Mouse (Mus musculus): ENCODE measurements around the gene Lce6a. TPM values are rescaled to one million over a fixed set of nuclear protein-coding genes. Genes with fewer than 3 reads are reported as not detected.

Gene Lce6a
- polyA plus RNA-seq, 1 experiment: not detected

DNA sequence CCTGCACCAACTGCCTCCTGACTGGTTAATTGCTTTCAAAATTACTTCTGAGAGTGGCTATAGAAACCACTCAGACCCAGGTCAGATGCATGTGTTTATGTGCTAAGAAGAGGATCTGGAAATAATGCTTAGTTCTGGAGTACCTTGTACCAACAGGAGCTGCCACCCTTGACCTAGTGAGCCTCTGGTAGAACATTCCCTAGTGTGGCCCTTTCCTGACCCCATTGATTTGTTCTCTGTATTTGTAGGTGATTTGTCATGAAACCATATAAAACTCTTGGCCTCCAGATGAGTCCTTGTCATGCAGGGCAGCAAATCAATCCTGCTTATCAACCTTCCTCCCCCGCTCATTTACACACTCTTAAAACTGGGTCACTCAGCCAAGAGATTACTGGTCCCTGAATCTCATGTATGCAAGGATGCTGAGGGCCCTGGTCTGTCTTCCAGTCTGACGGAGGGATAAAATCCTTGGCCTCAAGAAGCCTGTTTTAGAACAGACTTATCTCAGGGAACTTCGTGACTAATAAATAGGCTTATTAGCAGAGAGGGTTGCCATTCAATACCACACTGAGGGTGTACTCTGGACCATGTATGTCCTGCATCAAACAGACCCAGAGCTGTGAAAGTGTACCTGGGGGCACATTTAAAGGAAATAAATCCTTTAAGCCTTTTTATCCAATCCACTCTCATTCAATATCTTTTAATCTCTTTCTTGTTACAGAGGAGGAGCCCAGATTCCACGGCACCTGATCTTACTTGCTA lies 42.6 kb downstream of the Lce6a start:
- WGBS: 75% methylated on average over 4 of the region's 4 CpGs
- H3K27ac ChIP-seq (ENCODE audit: insufficient read depth, low read depth, low read length): no peak overlapping the region

DNA sequence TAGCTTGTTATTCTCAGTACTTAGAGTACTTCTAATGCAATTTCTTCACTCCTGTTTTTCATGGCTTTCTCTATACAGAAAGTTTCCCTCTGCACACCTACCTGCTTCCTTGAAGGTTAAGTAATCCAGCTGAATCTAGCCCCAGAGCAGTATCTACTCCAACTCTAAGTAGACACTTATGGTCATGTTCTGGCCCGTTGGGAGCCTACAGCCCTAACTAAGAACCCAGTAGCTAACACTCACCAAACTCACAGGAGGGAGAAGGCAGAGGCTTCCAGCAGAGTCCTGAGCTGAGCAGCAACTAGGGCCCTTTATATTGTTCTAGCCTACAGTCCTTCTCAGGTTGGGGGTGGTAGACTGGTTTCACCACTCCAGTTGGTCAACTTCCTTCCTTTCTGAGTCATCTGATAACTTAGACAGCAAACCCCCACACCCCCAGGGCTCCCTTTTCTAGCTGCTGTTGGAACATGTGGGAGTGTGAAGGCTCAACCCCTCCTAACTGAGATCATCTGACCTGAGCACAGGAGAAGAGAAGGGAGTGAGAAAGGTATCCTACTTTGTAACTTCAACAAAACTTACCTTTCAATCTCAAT lies 47.9 kb downstream of the Lce6a start, which contains the start of gene Ivl:
Gene Ivl, minus strand, starts transcription at position 287 of the 593 bp plus-strand sequence.
- Histone ChIP-seq H3K4me3 (ENCODE audit: insufficient read depth, low read depth, low read length) (no peak within 1 kb of the TSS), H3K27ac (ENCODE audit: insufficient read depth, low read depth, low read length) (no peak within 1 kb of the TSS), H3K4me1 (ENCODE audit: control insufficient read depth, insufficient read depth, low read length) (no peaks in the 10 kb centered on the region)
- TF ChIP-seq POLR2A (IDR thresholded peaks at IDR 0.05; ENCODE audit: insufficient read depth, low read depth, low read length): no peak
- TF ChIP-seq CTCF (IDR thresholded peaks at IDR 0.05; ENCODE audit: insufficient read depth, low read depth, low read length): no peak
- 96% methylated on average over 1 of the region's 1 CpGs for WGBS

More for the DNA sequence above, 42.6 kb downstream of the Lce6a start:
- Histone ChIP-seq H3K4me3 (ENCODE audit: insufficient read depth, low read depth, low read length) (no peak overlapping the region), H3K4me1 (ENCODE audit: control insufficient read depth, insufficient read depth, low read length) (no peaks in the 10 kb centered on the region)
- no peak for TF ChIP-seq POLR2A (IDR thresholded peaks at IDR 0.05; ENCODE audit: insufficient read depth, low read depth, low read length)
- TF ChIP-seq CTCF (IDR thresholded peaks at IDR 0.05; ENCODE audit: insufficient read depth, low read depth, low read length): no peak

DNA sequence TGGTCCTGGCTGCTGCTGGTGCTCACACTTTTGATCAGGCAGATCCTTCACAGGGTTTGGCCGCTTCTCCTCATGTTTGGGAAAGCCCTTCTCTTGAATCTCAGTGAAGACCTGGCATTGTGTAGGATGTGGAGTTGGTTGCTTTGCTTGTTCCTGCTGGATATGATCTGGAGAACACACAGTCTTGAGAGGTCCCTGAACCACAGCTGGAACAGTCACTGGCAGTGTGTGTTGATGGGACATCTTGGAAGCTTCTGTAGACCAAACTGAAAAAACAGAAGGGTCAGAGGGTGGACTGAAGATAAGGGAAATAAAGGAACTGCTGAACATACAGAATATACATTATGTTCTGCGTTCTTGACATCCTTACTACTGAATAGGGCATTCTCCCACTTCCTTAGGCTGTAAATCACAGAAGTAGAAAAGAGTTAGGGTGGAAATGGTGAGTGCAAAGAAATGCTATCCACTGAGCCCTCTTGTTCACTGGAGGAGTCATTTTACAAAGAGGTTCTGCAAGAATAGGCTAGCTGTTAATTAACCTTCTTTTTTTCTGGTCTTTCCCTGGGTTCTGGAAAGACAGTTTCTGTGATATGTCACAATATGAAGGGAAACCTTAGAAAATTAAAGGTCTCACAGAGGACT lies 48.8 kb downstream of the Lce6a start:
- 59% methylated on average over 2 of the region's 2 CpGs for WGBS
- TF ChIP-seq POLR2A (IDR thresholded peaks at IDR 0.05; ENCODE audit: insufficient read depth, low read depth, low read length) (no peak), CTCF (IDR thresholded peaks at IDR 0.05; ENCODE audit: insufficient read depth, low read depth, low read length) (no peak)
- Histone ChIP-seq H3K4me3 (ENCODE audit: insufficient read depth, low read depth, low read length) (no peak overlapping the region), H3K4me1 (ENCODE audit: control insufficient read depth, insufficient read depth, low read length) (no peaks in the 10 kb centered on the region), H3K27ac (ENCODE audit: insufficient read depth, low read depth, low read length) (no peak overlapping the region)

Other genes starting within 250 kb of the Lce6a start
- gene Sprr2h, start 236.0 kb downstream of the Lce6a start, polyA plus RNA-seq (2012; ENCODE audit: insufficient read depth, insufficient read length, low replicate concordance, missing spikeins): not detected in 2 replicates
- gene Sprr2i, start 213.7 kb downstream of the Lce6a start, polyA plus RNA-seq (2012; ENCODE audit: insufficient read depth, insufficient read length, low replicate concordance, missing spikeins): not detected in 2 replicates
- not detected in 2 replicates for gene Sprr2j-ps, start 203.6 kb downstream of the Lce6a start, polyA plus RNA-seq (2012; ENCODE audit: insufficient read depth, insufficient read length, low replicate concordance, missing spikeins)
- not detected in 2 replicates for gene Gm9774, start 192.2 kb downstream of the Lce6a start, polyA plus RNA-seq (2012; ENCODE audit: insufficient read depth, insufficient read length, low replicate concordance, missing spikeins)
- gene Sprr2k, start 189.1 kb downstream of the Lce6a start, polyA plus RNA-seq (2012; ENCODE audit: insufficient read depth, insufficient read length, low replicate concordance, missing spikeins): not detected in 2 replicates
- gene Sprr1b, start 182.9 kb downstream of the Lce6a start, polyA plus RNA-seq (2012; ENCODE audit: insufficient read depth, insufficient read length, low replicate concordance, missing spikeins): not detected in 2 replicates
- gene Sprr3, start 162.9 kb downstream of the Lce6a start, polyA plus RNA-seq (2012; ENCODE audit: insufficient read depth, insufficient read length, low replicate concordance, missing spikeins): not detected in 2 replicates
- gene Sprr1a, start 135.8 kb downstream of the Lce6a start, polyA plus RNA-seq (2012; ENCODE audit: insufficient read depth, insufficient read length, low replicate concordance, missing spikeins): not detected in 2 replicates
- gene Sprr4, start 121.2 kb downstream of the Lce6a start, polyA plus RNA-seq (2012; ENCODE audit: insufficient read depth, insufficient read length, low replicate concordance, missing spikeins): not detected in 2 replicates
- not detected in 2 replicates for gene 2310046K23Rik, start 87.1 kb downstream of the Lce6a start, polyA plus RNA-seq (2012; ENCODE audit: insufficient read depth, insufficient read length, low replicate concordance, missing spikeins)
- not detected in 2 replicates for gene Ivl, start 47.9 kb downstream of the Lce6a start, polyA plus RNA-seq (2012; ENCODE audit: insufficient read depth, insufficient read length, low replicate concordance, missing spikeins)
- gene Smcp, start 32.7 kb downstream of the Lce6a start, polyA plus RNA-seq (2012; ENCODE audit: insufficient read depth, insufficient read length, low replicate concordance, missing spikeins): not detected in 2 replicates
- not detected in 2 replicates for gene 2210017I01Rik, start 14.2 kb downstream of the Lce6a start, polyA plus RNA-seq (2012; ENCODE audit: insufficient read depth, insufficient read length, low replicate concordance, missing spikeins)
- gene Lce1a1, start 26.6 kb upstream of the Lce6a start, polyA plus RNA-seq (2012; ENCODE audit: insufficient read depth, insufficient read length, low replicate concordance, missing spikeins): not detected in 2 replicates
- not detected in 2 replicates for gene Lce1b, start 35.3 kb upstream of the Lce6a start, polyA plus RNA-seq (2012; ENCODE audit: insufficient read depth, insufficient read length, low replicate concordance, missing spikeins)
- gene Lce1a2, start 48.7 kb upstream of the Lce6a start, polyA plus RNA-seq (2012; ENCODE audit: insufficient read depth, insufficient read length, low replicate concordance, missing spikeins): not detected in 2 replicates
- not detected in 2 replicates for gene Lce1c, start 57.6 kb upstream of the Lce6a start, polyA plus RNA-seq (2012; ENCODE audit: insufficient read depth, insufficient read length, low replicate concordance, missing spikeins)
- not detected in 2 replicates for gene Lce1d, start 65.5 kb upstream of the Lce6a start, polyA plus RNA-seq (2012; ENCODE audit: insufficient read depth, insufficient read length, low replicate concordance, missing spikeins)
- not detected in 2 replicates for gene Lce1e, start 87.4 kb upstream of the Lce6a start, polyA plus RNA-seq (2012; ENCODE audit: insufficient read depth, insufficient read length, low replicate concordance, missing spikeins)
- not detected in 2 replicates for gene Lce1f, start 98.7 kb upstream of the Lce6a start, polyA plus RNA-seq (2012; ENCODE audit: insufficient read depth, insufficient read length, low replicate concordance, missing spikeins)
- gene Gm38119, start 117.4 kb upstream of the Lce6a start, polyA plus RNA-seq (2012; ENCODE audit: insufficient read depth, insufficient read length, low replicate concordance, missing spikeins): not detected in 2 replicates
- gene Lce1g, start 130.7 kb upstream of the Lce6a start, polyA plus RNA-seq (2012; ENCODE audit: insufficient read depth, insufficient read length, low replicate concordance, missing spikeins): not detected in 2 replicates
- gene Lce1h, start 143.4 kb upstream of the Lce6a start, polyA plus RNA-seq (2012; ENCODE audit: insufficient read depth, insufficient read length, low replicate concordance, missing spikeins): not detected in 2 replicates
- not detected in 2 replicates for gene Lce1i, start 157.2 kb upstream of the Lce6a start, polyA plus RNA-seq (2012; ENCODE audit: insufficient read depth, insufficient read length, low replicate concordance, missing spikeins)
- not detected in 2 replicates for gene Lce1j, start 168.9 kb upstream of the Lce6a start, polyA plus RNA-seq (2012; ENCODE audit: insufficient read depth, insufficient read length, low replicate concordance, missing spikeins)
- gene Lce1k, start 186.2 kb upstream of the Lce6a start, polyA plus RNA-seq (2012; ENCODE audit: insufficient read depth, insufficient read length, low replicate concordance, missing spikeins): not detected in 2 replicates
- gene Kprp, start 205.6 kb upstream of the Lce6a start, polyA plus RNA-seq (2012; ENCODE audit: insufficient read depth, insufficient read length, low replicate concordance, missing spikeins): not detected in 2 replicates
- gene Lce1l, start 229.6 kb upstream of the Lce6a start, polyA plus RNA-seq (2012; ENCODE audit: insufficient read depth, insufficient read length, low replicate concordance, missing spikeins): not detected in 2 replicates
- not detected in 2 replicates for gene 2310050C09Rik, start 248.6 kb upstream of the Lce6a start, polyA plus RNA-seq (2012; ENCODE audit: insufficient read depth, insufficient read length, low replicate concordance, missing spikeins)

Measured in olfactory bulb, adult 2 months (tissue).